Mouse (Mus musculus) large intestine, adult 2 months (tissue): ENCODE measurements around the gene Actr2. TPM values are rescaled to one million over a fixed set of nuclear protein-coding genes. Genes with fewer than 3 reads are reported as not detected.
"Not testable (repeated sequence)": the region's sequence is repeated elsewhere in the genome, so short reads cannot be mapped to it uniquely, and the experiment has no call there.

Experiments
- DNase-seq: peaks from one replicate; pipeline ENCODE4 v3.0.0-alpha.2; 2012; ENCODE audit warnings: low read depth, low spot score
- WGBS: fragments of 180-500 bp; shearing (Covaris S2); methylation state at CpG from one replicate; pipeline ENCODE4 v1.1.7; 2018; 5-methylcytosine and 5-hydroxymethylcytosine counted together
- polyA plus RNA-seq: library from polyadenylated mRNA; depleted of rRNA; stranded (reverse); fragments of >200 nt; gene quantifications from 2 replicates; pipeline ENCODE4 v1.2.3, GENCODE M21; 2012; rRNA removed

The Actr2 gene
- polyA plus RNA-seq: 32.5 and 38.3 TPM in 2 replicates

DNA sequence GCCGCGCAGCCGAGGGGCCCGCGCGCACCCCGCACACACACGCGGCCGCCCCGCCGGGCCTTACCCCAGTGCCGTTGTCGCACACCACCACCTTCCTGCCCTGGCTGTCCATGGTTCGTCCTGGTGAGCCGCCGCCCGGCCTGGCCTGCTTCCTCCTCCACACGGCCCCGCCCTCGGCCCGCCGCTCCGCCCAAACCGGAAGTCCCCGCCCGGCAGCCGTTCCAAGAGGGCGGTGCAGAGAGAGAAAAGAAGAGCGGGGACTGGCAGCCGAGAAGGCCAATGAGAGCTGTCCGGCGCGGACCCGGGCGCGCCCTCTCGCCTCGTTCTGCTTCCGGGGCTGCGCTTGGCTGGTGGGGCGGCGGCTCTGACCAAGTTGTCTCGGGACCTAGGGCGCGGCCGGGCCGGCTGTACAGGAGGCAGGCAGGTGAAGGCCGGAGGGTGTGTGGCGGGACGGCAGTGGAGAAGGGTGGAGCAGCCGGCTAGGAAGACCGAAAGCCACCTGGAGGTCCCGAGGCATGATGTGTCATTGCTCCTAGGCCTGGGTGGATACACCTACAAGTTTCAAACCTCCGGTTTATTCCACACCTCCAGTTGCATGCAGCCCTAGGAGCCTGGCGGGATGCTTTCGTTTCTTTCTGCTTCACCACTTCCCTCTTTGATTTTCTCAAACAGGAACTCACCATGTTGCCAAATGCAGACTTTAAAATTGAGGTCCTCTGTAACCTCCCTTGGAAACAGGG, at the start of gene Actr2:
TSS of gene Actr2 (minus strand) at position 173 of the 740 bp plus-strand sequence.
- under 1% methylated on average over 57 of the region's 57 CpGs for WGBS
- DNase-seq: peak; percentile 90

GRCm38 (mm10) chr11:20158879-20159278, 46.2 kb upstream of the Actr2 start:
- no peak for DNase-seq

DNA sequence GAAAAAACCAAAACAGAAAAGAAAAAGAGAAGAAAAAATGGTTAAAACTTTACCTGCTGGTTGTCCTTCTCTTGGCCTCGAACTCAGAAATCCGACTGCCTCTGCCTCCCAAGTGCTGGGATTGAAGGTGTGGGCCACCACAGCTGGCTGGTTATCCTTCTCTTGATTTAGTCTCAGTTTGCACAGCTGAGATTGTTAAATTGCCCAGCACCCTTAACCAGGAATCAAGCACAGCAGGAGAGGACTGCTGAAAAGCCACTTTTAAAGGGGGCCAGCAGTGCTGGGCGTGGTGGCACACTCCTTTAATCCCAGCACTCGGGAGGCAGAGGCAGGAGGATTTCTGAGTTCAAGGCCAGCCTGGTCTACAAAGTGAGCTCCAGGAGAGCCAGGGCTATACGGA, 40.8 kb upstream of the Actr2 start:
- 93% methylated on average over 5 of the region's 5 CpGs for WGBS
- DNase-seq: not testable (repeated sequence)

GRCm38 (mm10) chr11:20152107-20152901, 39.6 kb upstream of the Actr2 start:
- 85% methylated on average over 4 of the region's 4 CpGs for WGBS
- no peak for DNase-seq

GRCm38 (mm10) chr11:20151290-20151689, 38.6 kb upstream of the Actr2 start:
- DNase-seq: no peak
- WGBS: 80% methylated on average over 5 of the region's 5 CpGs

DNA sequence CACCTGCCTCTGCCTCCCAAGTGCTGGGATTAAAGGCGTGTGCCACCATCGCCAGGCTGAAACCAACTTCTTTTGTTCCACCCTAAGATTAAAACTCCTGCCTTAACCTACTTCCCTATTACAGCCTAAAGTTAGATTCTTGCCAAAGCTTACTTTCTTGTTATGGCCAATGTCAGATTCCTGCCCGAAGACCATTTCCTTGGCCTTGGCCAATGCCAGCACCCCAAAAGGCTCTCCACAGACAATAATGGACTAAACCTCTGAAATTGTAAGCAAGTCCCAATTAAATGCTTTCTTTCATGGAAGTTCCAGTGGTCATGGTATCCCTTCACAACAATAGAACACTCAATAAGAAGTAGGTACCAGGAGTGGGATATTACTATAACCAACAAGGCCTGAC, 37.2 kb upstream of the Actr2 start:
- no peak for DNase-seq
- 97% methylated on average over 3 of the region's 3 CpGs for WGBS

- no peak for DNase-seq
- 40% methylated on average over 9 of the region's 9 CpGs for whole genome bisulfite sequencing
Observed at GRCm38 (mm10) chr11:20145383-20145782, 32.7 kb upstream of the Actr2 start.

DNA sequence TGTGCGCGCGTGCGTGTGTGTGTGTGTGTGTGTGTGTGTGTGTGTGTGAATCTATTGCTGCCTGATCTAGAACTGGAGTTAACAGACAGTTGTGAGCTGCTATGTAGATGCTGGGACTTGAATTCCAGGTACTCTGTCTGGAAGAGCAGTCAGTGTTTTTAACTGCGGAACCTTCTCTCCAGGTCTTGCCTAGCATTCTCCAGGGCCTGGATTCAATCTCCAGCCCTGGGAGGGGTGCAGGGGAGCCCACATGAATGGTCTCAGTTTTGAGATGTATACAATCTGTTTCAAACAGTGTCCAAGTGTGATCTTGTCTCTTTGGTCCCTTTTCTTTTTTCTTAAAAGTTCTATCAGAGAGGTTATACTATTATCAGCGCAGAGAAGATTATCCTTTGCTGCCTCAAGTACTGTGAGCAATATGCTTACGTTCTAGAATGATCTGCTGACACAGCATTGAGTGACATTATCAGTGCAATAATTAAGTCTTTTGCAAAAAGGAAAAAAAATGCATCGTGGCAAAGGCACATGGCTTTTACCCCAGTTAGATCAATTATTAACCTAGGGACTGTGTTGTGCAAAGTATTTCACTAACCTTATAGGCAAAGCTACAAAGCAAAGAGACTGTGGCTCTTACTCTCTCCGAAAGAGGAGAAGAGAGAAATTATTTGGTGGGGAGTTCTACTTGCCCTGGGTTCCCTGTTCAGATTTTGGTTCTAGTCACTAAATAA, 32.0 kb upstream of the Actr2 start:
- peak; percentile 21 for DNase-seq
- 67% methylated on average over 9 of the region's 9 CpGs for WGBS

GRCm38 (mm10) chr11:20143687-20144086, 31.0 kb upstream of the Actr2 start:
- not testable (repeated sequence) for DNase-seq
- WGBS: 89% methylated on average over 4 of the region's 4 CpGs

DNA sequence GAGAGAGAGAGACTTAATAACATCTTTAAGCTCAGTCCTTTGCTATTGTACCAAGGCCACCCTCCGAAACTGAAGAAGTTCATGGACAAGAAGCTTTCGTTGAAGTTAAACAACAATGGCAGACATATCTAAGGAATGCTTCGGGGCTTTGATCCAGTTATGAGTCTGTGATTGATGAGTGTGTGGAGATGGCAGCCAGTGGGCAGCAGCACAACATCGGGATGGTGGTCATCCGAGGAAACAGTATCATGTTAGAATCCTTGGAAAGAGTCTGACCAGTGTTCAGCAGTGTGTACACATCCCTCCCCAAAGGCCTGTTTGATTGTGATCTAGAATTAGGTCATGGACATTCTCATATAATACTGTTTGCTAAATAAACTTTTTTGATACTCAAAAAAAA, 29.8 kb upstream of the Actr2 start:
- no peak for DNase-seq
- 91% methylated on average over 5 of the region's 5 CpGs for WGBS

GRCm38 (mm10) chr11:20140286-20140685, 27.6 kb upstream of the Actr2 start:
- no peak for DNase-seq
- 85% methylated on average over 5 of the region's 5 CpGs for WGBS

- no peak for DNase-seq
- 91% methylated on average over 2 of the region's 2 CpGs for WGBS
Observed at GRCm38 (mm10) chr11:20139711-20140110, 27.0 kb upstream of the Actr2 start.

DNA sequence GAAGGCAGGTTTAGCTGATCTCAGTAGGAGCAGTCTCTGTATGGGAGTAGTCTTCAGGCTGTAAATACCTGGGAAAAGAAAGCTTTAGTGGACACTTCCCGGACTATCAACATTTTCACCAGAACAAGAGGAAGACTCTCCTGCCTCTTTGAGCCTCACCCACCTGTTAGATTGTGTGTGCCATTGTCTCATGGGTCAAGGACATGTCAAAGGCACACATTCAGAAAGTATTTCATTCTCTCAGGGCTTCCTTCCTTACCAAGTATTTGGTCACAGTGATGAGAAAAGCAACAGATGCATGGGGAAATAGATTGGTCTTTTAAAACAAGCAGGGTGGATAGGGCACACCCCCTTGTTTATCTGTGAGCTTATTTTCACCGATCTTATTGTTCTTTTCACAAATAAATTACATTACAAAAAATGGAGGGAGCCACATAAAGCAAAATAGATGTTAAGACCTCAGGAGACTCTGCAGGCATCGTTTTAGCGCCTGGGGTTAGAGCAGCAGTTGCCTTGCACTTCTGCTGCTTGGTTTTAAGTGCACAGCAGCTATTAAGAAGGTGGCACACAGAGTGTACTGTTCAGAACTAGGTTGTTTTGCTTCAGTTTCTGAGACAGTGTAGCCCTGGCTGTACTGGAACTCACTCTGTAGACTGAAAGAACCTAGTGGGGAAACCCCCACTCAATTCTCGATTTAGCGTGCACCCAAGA, 25.9 kb upstream of the Actr2 start:
- 86% methylated on average over 6 of the region's 6 CpGs for WGBS
- DNase-seq: no peak

DNA sequence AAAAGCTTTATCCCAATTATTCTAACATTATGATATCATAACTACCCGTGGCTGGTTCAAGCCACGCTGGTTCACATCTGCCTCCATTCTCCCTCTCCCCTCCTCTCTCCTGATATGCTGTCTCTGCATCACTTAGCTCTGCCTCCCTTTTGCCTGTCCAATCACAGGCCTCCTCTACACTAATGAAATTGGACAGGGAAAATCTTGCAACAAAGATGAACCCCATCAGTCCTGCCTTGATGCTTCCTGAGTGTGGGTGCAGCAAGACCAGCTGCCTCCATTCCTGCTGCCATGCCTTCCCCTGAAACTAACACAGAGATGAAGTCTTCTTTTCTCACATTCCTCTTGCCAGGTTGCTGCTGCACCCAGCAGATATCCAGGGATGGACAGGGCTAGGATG, 25.2 kb upstream of the Actr2 start:
- no peak for DNase-seq
- 74% methylated on average over 2 of the region's 2 CpGs for WGBS

DNA sequence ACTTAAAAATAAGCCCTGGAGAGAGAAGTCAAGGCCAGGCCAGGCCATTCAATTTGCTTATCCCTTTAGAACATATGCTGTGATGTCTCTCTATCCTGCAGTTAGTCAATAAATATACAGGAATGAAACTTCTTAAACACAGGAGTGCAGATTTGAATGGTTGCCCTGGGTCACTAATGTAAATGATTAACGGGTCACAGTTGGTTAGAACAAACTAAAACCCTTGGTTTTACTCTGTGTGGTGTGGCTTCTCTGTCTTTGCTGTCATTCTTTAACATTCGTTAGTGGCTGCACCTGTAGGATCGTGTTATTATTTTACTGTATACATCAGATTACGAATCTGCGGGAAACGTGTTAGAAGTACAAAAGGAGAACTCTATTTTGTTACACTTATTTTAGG, 23.6 kb upstream of the Actr2 start:
- no peak for DNase-seq
- WGBS: 32% methylated on average over 6 of the region's 6 CpGs

DNA sequence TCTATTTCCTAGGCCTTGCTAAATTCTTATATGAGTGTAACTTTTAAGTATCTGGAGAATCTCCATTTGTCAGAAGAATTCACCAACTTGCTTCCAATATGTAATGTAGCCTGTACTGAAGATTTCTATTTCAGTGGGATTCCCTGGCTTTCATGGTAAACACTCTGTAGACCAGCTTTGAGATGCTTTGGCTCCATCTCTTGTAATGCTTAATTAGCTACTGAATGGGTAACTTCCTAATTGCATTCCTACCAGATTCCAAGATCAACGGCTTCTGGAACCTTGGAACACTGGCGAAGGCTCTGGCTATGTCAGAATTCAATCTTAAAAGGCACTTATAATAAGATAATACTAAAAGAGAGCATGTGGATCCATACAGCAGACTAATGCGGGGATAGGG, 22.2 kb upstream of the Actr2 start:
- WGBS: 83% methylated on average over 3 of the region's 3 CpGs
- DNase-seq: not testable (repeated sequence)

- 83% methylated on average over 1 of the region's 1 CpGs for WGBS
- no peak for DNase-seq
Observed at GRCm38 (mm10) chr11:20133721-20134120, 21.0 kb upstream of the Actr2 start.

GRCm38 (mm10) chr11:20132955-20133562, 20.3 kb upstream of the Actr2 start:
- WGBS: 14% methylated on average over 12 of the region's 12 CpGs
- DNase-seq: peak; percentile 70
